Mouse (Mus musculus): ENCODE results near the gene Krt18.
"Not testable (repeated sequence)": the region's sequence is repeated elsewhere in the genome, so short reads cannot be mapped to it uniquely, and the experiment has no call there.

Gene Krt18

GRCm38 (mm10) chr15:102070476-102071467 lies 42.8 kb downstream of the Krt18 start:
- no peak for DNase-seq

GRCm38 (mm10) chr15:102072963-102073558 lies 45.1 kb downstream of the Krt18 start:
- DNase-seq, result no peak

- peak; percentile 100 for DNase-seq
These were observed 45.6 kb downstream of the Krt18 start, which contains the start of gene Eif4b for GRCm38 (mm10) chr15:102073559-102074069. TSS of gene Eif4b (plus strand) at chr15:102073773.

DNA sequence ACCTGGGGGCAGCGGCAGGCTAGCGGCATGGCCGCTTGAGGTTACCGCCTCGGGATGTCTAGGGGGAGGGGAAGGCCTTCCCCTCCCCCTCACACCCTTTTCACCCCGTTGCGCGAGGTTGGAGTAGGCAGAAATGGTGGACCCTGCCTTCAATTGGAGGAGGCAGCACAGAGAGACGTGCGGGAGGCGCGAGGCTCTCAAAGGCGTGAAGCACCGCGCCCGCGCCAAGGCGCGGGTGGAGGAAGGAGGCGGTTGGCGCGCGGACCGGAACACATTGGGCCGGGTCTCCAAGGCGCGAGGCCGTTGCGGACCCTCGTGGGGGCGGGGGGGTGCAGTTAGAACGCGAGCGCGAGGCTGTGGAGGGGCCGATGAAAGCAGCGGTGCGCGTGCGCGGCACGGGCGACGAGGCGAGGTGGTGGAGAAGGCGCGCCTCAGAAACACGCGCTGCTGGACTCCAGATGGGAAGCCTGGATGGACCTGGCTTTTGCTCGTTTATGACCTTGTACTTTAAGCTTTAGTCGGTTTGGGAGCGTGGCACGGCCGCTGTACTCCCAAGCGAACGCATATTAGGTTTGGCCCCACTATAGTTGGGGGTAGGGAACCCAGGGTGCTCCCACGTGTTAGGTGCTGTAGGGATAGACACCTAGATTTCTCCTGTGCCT lies 46.2 kb downstream of the Krt18 start:
- peak; percentile 56 for DNase-seq

DNA sequence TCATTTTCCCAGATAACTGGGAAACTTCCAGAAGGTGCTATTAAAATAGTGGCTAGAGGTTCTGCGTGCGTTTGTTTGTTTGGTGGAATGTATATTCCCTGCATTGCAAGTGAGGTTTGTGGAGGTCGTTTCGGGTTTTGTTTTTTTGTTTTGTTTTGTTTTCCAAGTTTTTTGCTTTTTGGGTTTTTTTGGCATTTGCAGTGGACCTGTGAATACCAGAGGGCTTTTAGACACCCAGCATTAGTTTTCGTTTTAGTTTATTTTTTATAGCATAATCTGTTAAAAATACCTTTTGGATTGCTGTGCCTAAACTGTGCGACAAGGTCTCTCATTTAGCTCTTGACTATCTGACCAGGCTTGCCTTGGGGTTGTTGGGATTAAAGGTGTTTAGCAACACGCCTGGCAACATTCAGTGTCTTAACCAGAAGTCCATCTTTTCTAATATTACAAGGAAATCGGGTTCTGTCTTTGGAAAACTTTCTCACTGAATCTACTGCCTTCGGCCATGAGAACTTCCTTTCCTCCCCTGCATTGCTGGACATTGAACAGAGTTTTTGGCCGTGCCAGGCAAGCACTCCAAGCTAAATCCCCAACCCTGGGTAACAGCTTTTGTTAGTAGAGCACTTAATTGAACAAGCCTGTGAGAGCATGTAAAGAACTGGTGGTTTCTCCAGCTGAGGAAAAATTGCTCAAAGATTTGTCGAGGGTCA lies 47.1 kb downstream of the Krt18 start:
- no peak for DNase-seq

DNA sequence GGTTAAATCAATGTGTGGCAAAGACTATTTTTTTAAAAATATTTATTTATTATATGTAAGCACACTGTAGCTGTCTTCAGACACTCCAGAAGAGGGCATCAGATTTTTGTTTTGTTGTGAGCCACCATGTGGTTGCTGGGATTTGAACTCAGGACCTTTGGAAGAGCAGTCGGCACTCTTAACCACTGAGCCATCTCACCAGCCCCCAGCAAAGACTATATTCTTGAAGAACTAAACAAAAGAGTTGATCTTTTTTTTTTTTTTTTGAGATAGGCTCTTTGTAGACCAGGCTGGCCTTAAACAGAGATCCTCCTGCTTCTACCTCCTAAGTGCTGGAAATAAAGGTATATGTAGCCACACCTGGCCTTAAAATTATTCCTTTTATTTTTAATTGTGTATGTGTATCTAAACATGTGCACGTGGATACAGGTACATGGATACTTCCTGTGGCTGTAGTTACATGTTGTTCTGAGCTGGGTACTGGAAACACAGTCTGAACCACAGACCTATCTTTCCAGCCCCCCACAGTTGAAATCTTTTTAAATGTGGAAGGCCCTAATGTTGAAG lies 49.2 kb downstream of the Krt18 start:
- DNase-seq, result no peak

DNA sequence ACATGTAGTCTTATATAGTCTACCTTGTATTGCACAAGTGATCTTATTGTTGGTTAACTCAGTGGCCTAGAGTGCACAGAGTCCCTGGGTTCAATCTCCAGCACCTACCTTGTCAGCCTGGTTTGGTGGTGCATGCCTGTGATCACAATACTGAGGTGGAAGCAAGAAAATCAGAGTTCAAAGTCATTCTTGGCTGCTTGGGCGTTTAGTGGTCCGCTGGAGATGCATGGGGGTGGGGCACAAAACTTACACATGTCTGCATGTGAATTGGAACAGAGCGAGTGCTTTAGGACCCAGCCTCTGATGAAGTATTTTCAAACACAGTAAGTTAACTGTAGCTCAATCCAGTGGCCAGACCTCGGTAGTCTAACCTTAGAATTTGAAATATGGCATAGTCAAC lies 51.2 kb downstream of the Krt18 start:
- DNase-seq, result no peak

DNA sequence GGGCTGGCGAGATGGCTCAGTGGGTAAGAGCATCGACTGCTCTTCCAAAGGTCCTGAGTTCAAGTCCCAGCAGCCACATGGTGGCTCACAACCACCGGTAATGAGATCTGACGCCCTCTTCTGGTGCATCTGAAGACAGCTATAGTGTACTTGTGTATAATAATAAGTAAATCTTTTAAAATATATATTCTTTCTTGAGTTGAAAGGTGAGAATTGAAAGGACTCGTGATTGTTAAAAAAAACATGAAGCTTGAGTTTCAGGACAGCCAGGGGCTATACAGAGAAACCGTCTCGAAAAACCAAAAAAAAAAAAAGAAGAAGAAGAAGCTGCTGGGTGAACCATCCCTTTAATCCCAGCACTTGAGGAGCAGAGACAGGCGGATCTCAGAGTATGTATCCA lies 51.9 kb downstream of the Krt18 start:
- DNase-seq, result not testable (repeated sequence)

DNA sequence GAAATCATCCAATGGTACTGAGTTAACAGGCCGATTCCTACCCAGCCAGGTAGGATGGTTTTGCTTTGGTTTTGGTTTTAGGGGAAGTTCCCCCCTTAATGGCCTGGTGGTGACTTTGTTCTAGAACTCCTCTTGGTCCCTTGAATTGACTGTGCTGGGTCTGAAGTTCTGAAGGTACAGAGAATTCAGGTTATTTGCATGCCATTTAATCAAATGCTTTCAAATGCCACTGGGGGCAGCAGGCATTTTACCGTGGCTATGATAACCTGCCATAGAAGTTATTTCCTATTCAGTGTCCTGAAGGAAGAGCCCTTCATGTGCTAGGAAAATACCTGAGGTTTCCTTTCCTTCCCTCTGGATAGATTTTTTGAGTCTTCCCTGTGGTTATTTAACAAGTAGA lies 52.4 kb downstream of the Krt18 start:
- no peak for DNase-seq

All from layer of hippocampus, adult 9-11 months (tissue).